Mouse (Mus musculus) ES-E14 (cell line): ENCODE measurements around the gene Hoxb2.
A peak's percentile ranks its signal among the peaks of the same experiment; 100 is the strongest.

ENCODE experiments used
- CHD2 ChIP-seq: IDR thresholded peaks from 2 replicates; pipeline ENCODE4 v1.6.1; 2014; ENCODE audit warnings: mild to moderate bottlenecking, low read depth, low read length, inconsistent platforms
- HCFC1 ChIP-seq: IDR thresholded peaks from 2 replicates; pipeline ENCODE4 v1.6.1; 2012; ENCODE audit warnings: low read length, inconsistent platforms, borderline replicate concordance; ENCODE audit not compliant: insufficient read depth
- ZC3H11A ChIP-seq: IDR thresholded peaks from 2 replicates; pipeline ENCODE4 v1.6.1; 2012; ENCODE audit warnings: low read depth, mild to moderate bottlenecking, inconsistent platforms, low read length, borderline replicate concordance
- ZNF384 ChIP-seq: IDR thresholded peaks from 2 replicates; pipeline ENCODE4 v1.6.1; 2012; ENCODE audit warnings: low read depth, low read length, inconsistent platforms

- TF ChIP-seq ZNF384: peak; percentile 98
- peak; percentile 20; the same call in 1 of the 2 replicates for TF ChIP-seq CHD2
- TF ChIP-seq HCFC1: no peak
- TF ChIP-seq ZC3H11A: no peak
These were observed 13.5 kb downstream of the Hoxb2 start for GRCm38 (mm10) chr11:96363807-96364206.
